Mouse (Mus musculus) forebrain, embryonic 11.5 days (tissue): Measurements from ENCODE around the gene Trpm3. TPM values are rescaled to one million over a fixed set of nuclear protein-coding genes. Genes with fewer than 3 reads are reported as not detected.

Experiments used
- ATAC-seq: fragments of 200-750 bp; cut with Nextera tagmentation; replicated peaks from 2 replicates; pipeline ENCODE4 v1.8.0; 2017; ENCODE audit warnings: moderate TSS enrichment; ENCODE audit not compliant: low FRiP score
- DNase-seq: peaks from one replicate; pipeline ENCODE4 v3.0.0-alpha.2; 2017; ENCODE audit warnings: low spot score
- H3K27ac ChIP-seq: fragments of 300-500 bp; sonication (generic); 2 replicates; pipeline ENCODE4 v1.5.1; 2014; ENCODE audit warnings: low read depth, low read length
- H3K27me3 ChIP-seq: fragments of 300-500 bp; sonication (generic); 2 replicates; pipeline ENCODE4 v1.6.1; 2014; ENCODE audit warnings: mild to moderate bottlenecking, low read length, mixed read lengths; ENCODE audit not compliant: control insufficient read depth, insufficient read depth
- H3K36me3 ChIP-seq: fragments of 300-500 bp; sonication (generic); 2 replicates; pipeline ENCODE4 v1.6.1; 2014; ENCODE audit warnings: mild to moderate bottlenecking, low read length, moderate library complexity, mixed read lengths; ENCODE audit not compliant: control insufficient read depth, insufficient read depth
- H3K4me1 ChIP-seq: fragments of 300-500 bp; sonication (generic); replicated peaks from 2 replicates; pipeline ENCODE4 v1.6.1; 2014; ENCODE audit warnings: low read length, mixed read lengths; ENCODE audit not compliant: control insufficient read depth, insufficient read depth
- H3K4me2 ChIP-seq: fragments of 300-500 bp; sonication (generic); 2 replicates; pipeline ENCODE4 v1.6.1; 2014; ENCODE audit warnings: low read depth, mild to moderate bottlenecking, low read length, moderate library complexity, mixed read lengths; ENCODE audit not compliant: severe bottlenecking
- H3K4me3 ChIP-seq: fragments of 300-500 bp; sonication (generic); 2 replicates; pipeline ENCODE4 v1.5.1; 2014; ENCODE audit warnings: low read depth, low read length
- H3K9ac ChIP-seq: fragments of 300-500 bp; sonication (generic); 2 replicates; pipeline ENCODE4 v1.6.1; 2014; ENCODE audit warnings: low read length
- H3K9me3 ChIP-seq: fragments of 300-500 bp; sonication (generic); 2 replicates; pipeline ENCODE4 v1.6.1; 2016; ENCODE audit warnings: low read length, mixed read lengths; ENCODE audit not compliant: control insufficient read depth
- WGBS: fragments of 180-500 bp; shearing (Covaris S2); extraction: QIAGEN DNeasy Blood & Tissue Kit; methylation state at CpG from one replicate; pipeline ENCODE4 v1.1.7; 2014; 5-methylcytosine and 5-hydroxymethylcytosine counted together
- polyA plus RNA-seq: library from polyadenylated mRNA; unstranded; fragments of >200 nt; fragmentation: Nextera tagmentation; extraction: Ambion mirVana; gene quantifications from 2 replicates; pipeline ENCODE4 v1.2.1, GENCODE M21; 2014

Trpm3 gene
- polyA plus RNA-seq, 1 experiment from 2014 or later: 9.2 TPM

- ATAC-seq: no peak
- WGBS: 93% methylated on average over 2 of the region's 2 CpGs
- Histone ChIP-seq H3K4me1 (no peaks in the 10 kb centered on the region), H3K4me3 (no peak overlapping the region), H3K9ac (no peak overlapping the region), H3K27me3 (no peaks in the 10 kb centered on the region), H3K9me3 (no peaks in the 10 kb centered on the region), H3K27ac (no peak overlapping the region), H3K4me2 (no peak overlapping the region), H3K36me3 (no peaks in the 10 kb centered on the region)
- no peak for DNase-seq
Measured at GRCm38 (mm10) chr19:22437207-22437606, 298.4 kb downstream of the Trpm3 start.

GRCm38 (mm10) chr19:22447418-22448339 lies 308.8 kb downstream of the Trpm3 start:
- peak overlapping the region; percentile 31 for H3K4me3 ChIP-seq
- DNase-seq (peak; percentile 73), ATAC-seq (peak; percentile 74)
- no peak overlapping the region for H3K27ac ChIP-seq
- no peaks in the 10 kb centered on the region for H3K36me3 ChIP-seq
- no peaks in the 10 kb centered on the region for H3K9me3 ChIP-seq
- peak overlapping the region; percentile 32 for H3K9ac ChIP-seq
- H3K4me2 ChIP-seq: peak overlapping the region; percentile 70
- peaks cover 2% of the 10 kb centered on the region; the same call in 1 of the 2 replicates for H3K4me1 ChIP-seq
- 3% methylated on average over 18 of the region's 18 CpGs for WGBS
- H3K27me3 ChIP-seq: no peaks in the 10 kb centered on the region

- H3K9ac ChIP-seq: peak overlapping the region; percentile 32
- H3K9me3 ChIP-seq: no peaks in the 10 kb centered on the region
- DNase-seq: peak; percentile 50
- H3K27ac ChIP-seq: no peak overlapping the region
- H3K4me2 ChIP-seq: peak overlapping the region; percentile 70
- peak; percentile 61 for ATAC-seq
- no peaks in the 10 kb centered on the region for H3K36me3 ChIP-seq
- WGBS: 23% methylated on average over 20 of the region's 20 CpGs
- H3K27me3 ChIP-seq: no peaks in the 10 kb centered on the region
- peaks cover 2% of the 10 kb centered on the region; the same call in 1 of the 2 replicates for H3K4me1 ChIP-seq
- H3K4me3 ChIP-seq: peak overlapping the region; percentile 31
Measured at GRCm38 (mm10) chr19:22448340-22449288, 309.8 kb downstream of the Trpm3 start.

- ATAC-seq (no peak), DNase-seq (no peak)
- Histone ChIP-seq H3K36me3 (no peaks in the 10 kb centered on the region), H3K4me2 (no peak overlapping the region), H3K27ac (no peak overlapping the region), H3K9me3 (no peaks in the 10 kb centered on the region), H3K9ac (no peak overlapping the region), H3K4me1 (peaks cover 2% of the 10 kb centered on the region; the same call in 1 of the 2 replicates), H3K4me3 (no peak overlapping the region), H3K27me3 (no peaks in the 10 kb centered on the region)
- 89% methylated on average over 5 of the region's 5 CpGs for WGBS
Measured at GRCm38 (mm10) chr19:22451290-22451689, 312.4 kb downstream of the Trpm3 start.

GRCm38 (mm10) chr19:22456935-22457334 lies 318.1 kb downstream of the Trpm3 start:
- no peaks in the 10 kb centered on the region for H3K27me3 ChIP-seq
- WGBS: 87% methylated on average over 2 of the region's 2 CpGs

GRCm38 (mm10) chr19:22462043-22462442 lies 323.2 kb downstream of the Trpm3 start:
- Histone ChIP-seq H3K9me3 (no peaks in the 10 kb centered on the region), H3K4me3 (no peak overlapping the region), H3K36me3 (no peaks in the 10 kb centered on the region), H3K9ac (no peak overlapping the region), H3K4me2 (no peak overlapping the region), H3K4me1 (no peaks in the 10 kb centered on the region), H3K27ac (no peak overlapping the region), H3K27me3 (no peaks in the 10 kb centered on the region)
- ATAC-seq: no peak
- no peak for DNase-seq

More at GRCm38 (mm10) chr19:22456935-22457334, 318.1 kb downstream of the Trpm3 start:
- no peak overlapping the region for H3K4me3 ChIP-seq
- H3K27ac ChIP-seq: no peak overlapping the region
- no peak overlapping the region for H3K9ac ChIP-seq
- H3K9me3 ChIP-seq: no peaks in the 10 kb centered on the region
- no peak for DNase-seq
- H3K4me2 ChIP-seq: no peak overlapping the region
- no peaks in the 10 kb centered on the region for H3K36me3 ChIP-seq
- ATAC-seq: no peak
- no peaks in the 10 kb centered on the region for H3K4me1 ChIP-seq

GRCm38 (mm10) chr19:22463506-22463905 lies 324.7 kb downstream of the Trpm3 start:
- Histone ChIP-seq H3K4me1 (no peaks in the 10 kb centered on the region), H3K27me3 (no peaks in the 10 kb centered on the region), H3K27ac (no peak overlapping the region), H3K36me3 (no peaks in the 10 kb centered on the region), H3K9me3 (no peaks in the 10 kb centered on the region), H3K9ac (no peak overlapping the region), H3K4me2 (no peak overlapping the region), H3K4me3 (no peak overlapping the region)
- 51% methylated on average over 3 of the region's 3 CpGs for WGBS
- DNase-seq (no peak), ATAC-seq (no peak)

GRCm38 (mm10) chr19:22469608-22470007 lies 330.8 kb downstream of the Trpm3 start:
- WGBS: 77% methylated on average over 4 of the region's 4 CpGs
- no peak overlapping the region for H3K4me2 ChIP-seq
- no peak for ATAC-seq
- no peaks in the 10 kb centered on the region for H3K4me1 ChIP-seq
- no peak for DNase-seq
- H3K9me3 ChIP-seq: no peaks in the 10 kb centered on the region
- no peak overlapping the region for H3K4me3 ChIP-seq
- no peak overlapping the region for H3K27ac ChIP-seq
- no peaks in the 10 kb centered on the region for H3K36me3 ChIP-seq
- H3K27me3 ChIP-seq: no peaks in the 10 kb centered on the region
- H3K9ac ChIP-seq: no peak overlapping the region
